Mouse (Mus musculus) thymus, postnatal 10 days (tissue): ENCODE results near the gene Olfr711.
"Not testable (repeated sequence)": the region's sequence is repeated elsewhere in the genome, so short reads cannot be mapped to it uniquely, and the experiment has no call there.

Experiments used
- DNase-seq, 2 experiments: peaks; one replicate each; pipeline ENCODE4 v3.0.0; 2021; ENCODE audit warnings: low spot score in 2 of 2

The Olfr711 gene

DNA sequence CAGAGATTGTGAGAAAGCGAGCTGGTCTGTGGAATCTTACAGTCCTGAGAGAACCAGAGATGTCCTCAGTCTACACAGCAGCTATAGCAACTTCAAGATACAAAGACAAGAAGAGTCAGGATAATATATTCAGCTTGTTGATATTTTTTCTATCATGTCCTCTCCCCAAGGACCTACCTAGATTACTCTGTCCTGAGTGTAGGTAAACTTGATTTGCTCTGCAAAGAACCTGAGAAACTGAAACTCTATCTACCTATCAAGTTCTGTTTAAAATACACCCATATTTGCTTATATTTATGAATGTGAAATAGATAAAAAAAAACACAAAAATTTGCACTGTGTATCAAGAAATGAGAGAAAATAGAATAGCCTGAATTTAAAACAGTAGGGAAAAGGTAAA lies at the start of gene Olfr711:
Olfr711 (minus strand) TSS at position 101 of the 400 bp plus-strand sequence.
- no peak for DNase-seq

DNA sequence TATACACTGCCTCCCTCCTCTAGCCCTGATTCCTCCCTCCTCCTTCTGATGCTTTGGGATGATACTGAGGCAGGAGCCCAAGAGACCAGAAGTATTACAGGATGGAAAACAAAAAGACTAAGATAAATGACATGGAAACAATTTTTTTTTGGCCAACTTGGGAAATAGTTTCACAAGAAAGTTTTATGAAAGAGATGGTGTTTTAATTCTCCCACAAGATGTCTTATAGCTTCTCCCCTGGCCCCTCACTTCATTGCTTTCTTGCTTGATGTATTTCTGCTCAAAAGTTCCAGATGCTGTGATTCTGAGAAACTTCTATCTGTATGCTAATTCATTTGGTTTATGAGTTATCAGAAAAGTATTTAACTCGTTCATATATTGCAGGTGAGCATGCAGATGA lies 30.7 kb upstream of the Olfr711 start, which contains the start of gene Olfr2:
Olfr2 (minus strand) TSS at position 101 of the 400 bp plus-strand sequence.
- DNase-seq = no peak

DNA sequence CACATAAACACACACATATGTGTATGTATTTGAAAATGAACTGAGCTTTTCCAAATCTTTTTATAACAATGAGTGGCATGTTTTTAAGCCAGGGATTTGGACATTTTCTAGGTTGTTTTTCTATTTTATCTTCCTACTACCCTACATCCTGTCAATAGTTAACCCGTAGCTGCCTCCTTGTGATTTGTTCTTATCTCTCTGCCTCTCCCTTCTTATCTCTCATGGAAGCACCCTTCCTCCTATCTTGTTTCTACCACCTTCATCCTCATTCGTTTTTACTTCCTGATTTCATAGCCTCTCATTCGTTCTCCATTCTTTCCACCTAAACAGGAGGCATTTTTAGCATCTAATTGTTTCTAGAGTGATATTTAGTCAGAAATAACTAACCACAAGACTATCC lies 28.9 kb upstream of the Olfr711 start:
- no peak for DNase-seq

DNA sequence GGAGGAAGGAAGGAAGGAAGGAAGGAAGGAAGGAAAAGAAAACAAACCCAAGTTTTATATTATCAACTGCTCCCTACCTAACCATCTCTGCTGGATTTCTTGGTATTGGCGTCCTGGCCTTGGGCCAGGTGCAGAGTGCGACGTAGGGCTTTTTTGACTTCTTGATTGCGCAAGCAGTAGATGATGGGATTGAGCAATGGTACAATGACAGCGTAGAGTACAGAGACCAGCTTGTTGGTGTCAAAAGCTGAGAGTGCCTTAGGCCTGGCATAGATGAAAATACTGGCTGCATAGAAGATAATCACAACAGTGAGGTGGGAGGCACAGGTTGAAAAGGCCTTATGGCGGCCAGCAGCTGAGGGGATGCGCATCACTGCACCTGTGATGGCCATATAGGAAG lies 25.5 kb upstream of the Olfr711 start:
- DNase-seq = no peak

DNA sequence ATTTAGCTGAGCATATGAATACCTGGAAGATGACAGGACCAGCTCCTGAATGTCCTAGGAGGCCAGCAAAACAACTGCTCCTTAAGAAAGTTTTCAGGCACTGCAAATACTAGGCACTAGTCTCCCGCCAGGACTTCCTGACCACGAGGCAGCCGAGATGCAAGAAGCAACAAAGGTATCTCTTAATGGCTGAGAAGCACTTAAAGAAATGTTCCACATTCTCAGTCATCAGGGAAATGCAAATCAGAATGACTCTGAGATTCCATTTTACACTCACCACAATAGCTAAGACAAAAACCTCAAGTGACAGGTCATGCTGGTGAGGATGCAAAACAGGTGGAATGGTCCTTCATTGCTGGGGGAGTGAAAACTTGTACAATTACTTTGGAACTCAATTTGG lies 10.0 kb upstream of the Olfr711 start:
- no peak for DNase-seq

DNA sequence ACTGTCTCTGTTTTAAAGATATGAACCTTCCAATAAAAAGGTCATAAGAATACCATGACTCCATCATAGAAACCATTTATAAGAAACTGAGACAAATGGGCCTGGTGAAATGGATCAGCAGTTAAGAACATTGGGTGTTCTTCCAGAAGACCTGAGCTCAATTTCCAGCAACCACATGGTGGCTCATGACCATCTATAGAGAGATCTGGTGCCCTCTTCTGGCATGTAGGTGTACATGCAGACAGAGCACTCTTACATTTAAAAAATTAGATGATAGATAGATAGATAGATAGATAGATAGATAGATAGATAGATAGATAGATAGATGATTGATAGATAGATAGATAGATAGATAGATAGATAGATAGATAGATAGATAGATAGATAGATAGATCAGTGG lies 7.8 kb downstream of the Olfr711 start:
- DNase-seq = not testable (repeated sequence)

DNA sequence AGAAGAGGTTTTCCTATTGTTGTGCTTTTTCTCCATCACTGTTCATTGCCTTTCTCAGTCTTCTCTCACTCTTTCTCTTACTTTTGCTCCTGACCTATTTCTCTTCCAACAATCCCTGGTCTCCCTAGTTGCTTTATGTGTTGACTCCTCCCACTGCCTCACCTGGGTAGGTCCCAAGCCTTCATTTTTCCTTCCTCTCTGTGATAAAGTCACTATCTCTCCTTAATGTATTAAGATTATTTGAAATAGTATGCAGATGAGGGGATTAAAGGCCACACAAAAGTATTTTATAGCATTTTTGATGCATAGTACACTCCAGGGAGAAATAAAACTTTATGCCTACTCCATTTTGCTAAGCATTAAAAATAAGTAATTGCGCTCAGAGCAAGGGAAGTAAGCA lies 11.4 kb downstream of the Olfr711 start, which contains the start of gene Olfr6:
Olfr6 (minus strand) TSS at position 101 of the 400 bp plus-strand sequence.
- no peak for DNase-seq

DNA sequence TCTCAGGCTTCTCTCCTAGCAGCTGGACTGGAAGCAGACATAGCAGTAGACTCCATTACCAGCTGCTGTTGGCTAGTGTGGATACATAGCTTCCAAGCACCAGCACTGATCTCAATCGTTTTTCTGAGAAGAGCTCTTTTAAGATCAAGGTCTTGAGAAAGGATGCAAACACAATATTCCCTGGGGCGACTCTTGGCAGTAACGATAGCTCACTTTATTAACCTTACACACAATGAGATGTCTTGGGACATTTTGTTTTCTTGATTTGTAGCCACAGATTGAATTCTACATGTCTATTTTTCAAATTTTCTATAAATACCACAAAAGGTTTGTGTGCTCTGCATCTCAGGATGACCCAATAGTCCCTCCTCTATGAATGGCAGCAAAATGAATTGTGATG lies 27.0 kb downstream of the Olfr711 start, which contains the start of gene Olfr710:
Olfr710 (minus strand) TSS at position 101 of the 400 bp plus-strand sequence.
- DNase-seq = no peak

DNA sequence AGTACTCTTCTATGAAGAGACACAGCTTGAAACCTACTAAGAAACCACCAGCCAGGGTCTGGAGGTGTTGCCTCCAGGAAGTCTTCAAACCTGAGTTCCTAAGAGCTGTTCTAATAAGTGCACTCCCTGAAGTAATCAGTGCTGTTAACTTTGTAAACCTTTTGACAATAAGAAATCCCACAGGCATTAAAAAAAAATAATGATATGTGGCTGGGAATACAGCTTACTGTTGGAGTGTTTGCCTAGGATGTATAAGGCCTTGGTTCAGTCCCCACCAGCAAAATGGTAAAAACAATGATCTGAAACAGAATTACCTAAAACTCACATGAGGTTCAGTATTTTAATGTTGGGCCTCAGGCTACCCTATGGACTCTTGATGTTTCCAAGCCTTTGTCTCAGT lies 43.1 kb downstream of the Olfr711 start, which contains the start of gene Olfr709-ps1:
Olfr709-ps1 (minus strand) TSS at position 101 of the 400 bp plus-strand sequence.
- DNase-seq = no peak

DNA sequence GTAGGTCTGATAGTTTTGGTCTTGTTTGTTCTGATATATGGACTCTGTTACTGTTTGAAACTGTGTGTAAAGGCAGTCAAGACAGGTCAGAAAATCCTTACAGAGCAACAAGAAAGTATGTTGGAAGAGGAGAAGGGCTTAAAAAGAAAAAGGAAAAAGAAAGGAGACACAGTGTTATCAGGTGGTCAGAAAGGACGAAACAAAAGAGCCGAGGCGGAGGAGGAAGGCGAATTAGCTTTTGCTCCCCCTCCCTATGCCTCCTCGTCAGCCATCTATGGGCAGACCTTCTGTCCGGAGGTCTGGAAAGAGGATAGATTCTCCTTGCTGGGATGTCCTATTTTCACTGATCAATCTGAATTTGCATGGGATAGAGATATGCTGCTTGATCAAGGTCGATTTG lies 54.3 kb downstream of the Olfr711 start:
- peak in 1 of 2 experiments; percentile 6 for DNase-seq
